Mouse (Mus musculus) hindbrain, embryonic 10.5 days (tissue): ENCODE measurements around the gene Rec8. TPM values are rescaled to one million over a fixed set of nuclear protein-coding genes. Genes with fewer than 3 reads are reported as not detected.

Experiments used
- DNase-seq: peaks from one replicate; pipeline ENCODE4 v3.0.0-alpha.2; 2017; ENCODE audit warnings: low spot score
- H3K27ac ChIP-seq: fragments of 300-500 bp; sonication (generic); 2 replicates; pipeline ENCODE4 v1.5.1; 2016; ENCODE audit warnings: mild to moderate bottlenecking, moderate library complexity
- H3K27me3 ChIP-seq: fragments of 300-500 bp; sonication (generic); 2 replicates; pipeline ENCODE4 v1.6.1; 2016; ENCODE audit warnings: mild to moderate bottlenecking; ENCODE audit not compliant: poor library complexity, insufficient read depth, severe bottlenecking
- H3K36me3 ChIP-seq: fragments of 300-500 bp; sonication (generic); 2 replicates; pipeline ENCODE4 v1.6.1; 2016; ENCODE audit warnings: mild to moderate bottlenecking, moderate library complexity
- H3K4me1 ChIP-seq: fragments of 300-500 bp; sonication (generic); replicated peaks from 2 replicates; pipeline ENCODE4 v1.6.1; 2016; ENCODE audit warnings: mild to moderate bottlenecking
- H3K4me3 ChIP-seq: fragments of 300-500 bp; sonication (generic); 2 replicates; pipeline ENCODE4 v1.5.1; 2016; ENCODE audit warnings: mild to moderate bottlenecking, moderate library complexity
- H3K9me3 ChIP-seq: fragments of 300-500 bp; sonication (generic); 2 replicates; pipeline ENCODE4 v1.6.1; 2016; ENCODE audit warnings: mild to moderate bottlenecking, moderate library complexity
- WGBS: fragments of 180-500 bp; shearing (Covaris S2); methylation state at CpG from one replicate; pipeline ENCODE4 v1.1.7; 2016; 5-methylcytosine and 5-hydroxymethylcytosine counted together
- polyA plus RNA-seq: library from polyadenylated mRNA; unstranded; fragments of >200 nt; fragmentation: Nextera tagmentation; extraction: Ambion mirVana; gene quantifications from 2 replicates; pipeline ENCODE4 v1.2.1, GENCODE M21; 2016

The Rec8 gene
- polyA plus RNA-seq, 1 experiment from 2014 or later: 12.3 TPM

DNA sequence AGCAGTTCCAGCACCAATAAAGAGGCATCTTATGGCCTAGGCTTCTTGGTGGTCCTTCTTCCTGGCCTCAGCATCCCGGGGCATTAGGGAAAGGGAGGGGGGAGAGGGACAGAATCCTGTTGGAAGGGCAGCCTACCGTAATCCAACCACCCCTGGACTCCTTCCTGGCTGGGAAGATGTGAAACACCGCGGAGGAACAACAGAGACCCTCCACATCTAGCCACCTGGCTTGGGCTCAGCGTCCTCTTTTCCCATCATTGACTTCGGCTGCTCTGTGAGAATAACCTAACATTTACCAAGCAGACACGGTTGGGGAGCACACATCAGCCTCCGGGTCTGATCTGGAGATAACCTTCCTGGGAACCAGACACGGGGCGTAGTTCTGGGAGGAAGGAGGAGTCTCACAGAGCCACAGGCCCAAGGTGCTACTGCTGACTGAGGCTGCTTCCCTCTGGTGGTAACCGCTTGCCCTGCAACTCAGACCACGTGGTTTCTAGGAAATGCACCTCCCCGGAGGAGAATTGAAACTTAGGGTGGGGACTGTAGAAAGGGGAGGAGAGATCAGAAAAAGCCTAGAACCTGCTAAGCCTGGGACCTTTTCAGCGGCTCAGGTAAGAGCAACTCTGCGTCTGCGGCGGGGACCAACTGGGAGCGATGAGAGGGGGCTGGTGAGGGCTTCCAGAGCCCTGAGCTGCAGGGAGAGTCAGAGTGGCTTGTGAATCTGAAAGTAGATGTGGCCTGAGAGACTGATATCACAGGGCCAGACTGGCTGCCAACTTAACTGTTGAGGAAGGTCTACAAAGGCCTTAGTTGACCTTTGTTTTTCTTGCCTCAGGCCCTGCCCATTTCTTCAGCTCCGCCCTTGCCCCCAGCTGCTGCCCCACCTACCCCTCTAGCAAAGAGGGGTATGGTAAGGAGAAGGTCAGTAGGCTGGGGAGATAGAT, 13.9 kb upstream of the Rec8 start:
- H3K9me3 ChIP-seq: no peaks in the 10 kb centered on the region
- H3K4me3 ChIP-seq: peak overlapping the region; percentile 43
- WGBS: 21% methylated on average over 19 of the region's 19 CpGs
- H3K4me1 ChIP-seq: peaks cover 16% of the 10 kb centered on the region
- peak; percentile 84 for DNase-seq
- peak overlapping the region; percentile 77 for H3K27ac ChIP-seq
- H3K27me3 ChIP-seq: no peaks in the 10 kb centered on the region
- peaks cover 94% of the 10 kb centered on the region for H3K36me3 ChIP-seq

DNA sequence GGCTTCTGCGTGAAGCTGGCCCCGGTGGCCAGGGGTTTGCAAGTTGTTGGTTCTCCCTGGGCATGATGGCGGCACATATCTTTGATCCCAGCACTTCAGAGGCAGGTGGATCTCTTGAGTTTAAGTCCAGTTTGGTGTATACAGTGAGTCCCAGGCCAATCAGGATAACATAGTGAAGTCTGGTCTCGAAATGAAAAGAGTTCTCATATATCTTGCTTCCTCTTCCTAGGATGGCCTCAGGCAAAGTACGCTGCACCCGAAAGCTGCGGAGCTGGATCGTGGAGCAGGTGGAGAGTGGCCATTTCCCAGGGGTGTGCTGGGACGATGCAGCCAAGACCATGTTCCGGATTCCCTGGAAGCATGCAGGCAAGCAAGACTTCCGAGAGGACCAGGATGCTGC, 13.0 kb upstream of the Rec8 start:
- Histone ChIP-seq H3K9me3 (no peaks in the 10 kb centered on the region), H3K4me3 (no peak overlapping the region), H3K27ac (no peak overlapping the region), H3K36me3 (peaks cover 94% of the 10 kb centered on the region), H3K4me1 (peaks cover 16% of the 10 kb centered on the region), H3K27me3 (no peaks in the 10 kb centered on the region)
- DNase-seq: no peak
- 95% methylated on average over 11 of the region's 11 CpGs for WGBS

DNA sequence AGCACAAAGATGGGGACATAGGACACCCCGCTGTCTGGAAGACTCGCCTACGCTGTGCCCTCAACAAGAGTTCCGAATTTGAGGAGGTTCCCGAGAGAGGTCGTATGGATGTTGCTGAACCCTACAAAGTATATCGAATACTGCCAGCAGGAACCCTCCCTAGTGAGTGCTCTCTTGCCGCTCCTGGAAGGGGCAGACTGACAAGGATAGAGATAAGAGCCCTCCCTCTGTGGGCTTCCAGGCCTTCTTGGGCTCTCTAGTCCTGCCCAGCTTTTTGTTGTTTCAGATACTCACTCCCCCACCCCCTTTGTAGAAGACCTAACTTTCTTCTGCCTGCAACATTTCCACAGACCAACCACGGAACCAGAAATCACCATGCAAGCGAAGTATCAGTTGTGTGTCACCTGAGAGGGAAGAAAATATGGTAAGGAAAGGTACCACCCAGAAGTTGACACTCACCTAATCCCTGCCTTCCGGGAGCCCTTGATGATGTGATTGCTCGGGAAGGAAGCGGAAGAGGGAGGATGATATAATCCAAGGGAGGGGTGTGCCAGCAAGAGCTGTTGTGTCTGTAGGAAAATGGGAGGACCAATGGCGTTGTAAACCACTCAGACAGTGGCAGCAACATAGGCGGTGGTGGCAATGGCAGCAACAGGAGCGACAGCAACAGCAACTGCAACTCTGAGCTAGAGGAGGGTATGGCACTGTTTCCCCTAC, 11.9 kb upstream of the Rec8 start:
- 93% methylated on average over 16 of the region's 16 CpGs for WGBS
- no peaks in the 10 kb centered on the region for H3K27me3 ChIP-seq
- no peaks in the 10 kb centered on the region for H3K9me3 ChIP-seq
- H3K36me3 ChIP-seq: peaks cover 90% of the 10 kb centered on the region
- no peak overlapping the region for H3K27ac ChIP-seq
- DNase-seq: no peak
- peaks cover 16% of the 10 kb centered on the region for H3K4me1 ChIP-seq
- no peak overlapping the region for H3K4me3 ChIP-seq

DNA sequence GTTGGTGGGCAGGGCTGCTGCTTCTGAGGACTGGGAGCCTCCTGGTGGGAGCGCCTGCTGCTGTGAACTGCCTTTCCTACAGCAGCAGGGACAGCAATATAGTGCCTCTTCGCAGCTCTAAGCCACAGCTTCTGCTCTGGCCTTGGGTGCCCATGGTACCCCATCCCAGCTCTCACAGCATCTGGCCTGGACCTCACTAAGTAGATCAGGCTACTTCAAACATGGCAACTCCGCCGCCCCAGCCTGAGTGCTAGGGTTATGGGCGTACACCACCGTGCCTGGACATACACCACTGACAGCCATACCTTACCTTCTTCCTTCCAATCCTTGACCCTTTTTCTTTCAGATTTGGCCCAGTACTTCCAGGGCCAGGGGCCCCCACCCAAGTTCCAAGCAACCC, 9.5 kb upstream of the Rec8 start:
- Histone ChIP-seq H3K27me3 (no peaks in the 10 kb centered on the region), H3K27ac (no peak overlapping the region), H3K36me3 (peaks cover 66% of the 10 kb centered on the region), H3K9me3 (no peaks in the 10 kb centered on the region), H3K4me3 (no peak overlapping the region), H3K4me1 (peaks cover 14% of the 10 kb centered on the region)
- no peak for DNase-seq
- WGBS: 95% methylated on average over 6 of the region's 6 CpGs

DNA sequence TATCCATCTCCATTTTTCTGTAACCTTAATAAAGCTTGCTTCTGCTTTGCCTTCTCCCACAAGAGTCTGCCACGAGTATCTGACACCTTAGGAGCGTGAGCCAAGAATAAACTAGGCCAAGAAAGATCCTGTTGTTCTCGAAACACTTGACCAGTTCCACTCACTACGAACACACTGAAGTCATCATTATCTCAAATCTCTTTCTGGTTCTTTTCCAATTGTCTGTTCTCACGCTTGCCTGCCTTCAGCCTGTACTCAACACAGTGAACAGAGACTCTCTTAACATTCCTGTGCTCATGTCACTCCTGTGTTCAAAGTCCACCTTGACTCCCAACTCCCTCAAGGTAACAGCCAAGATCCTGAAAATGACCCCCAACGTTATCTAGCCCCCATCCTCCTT, 4.5 kb upstream of the Rec8 start:
- DNase-seq: no peak
- 74% methylated on average over 6 of the region's 6 CpGs for WGBS

DNA sequence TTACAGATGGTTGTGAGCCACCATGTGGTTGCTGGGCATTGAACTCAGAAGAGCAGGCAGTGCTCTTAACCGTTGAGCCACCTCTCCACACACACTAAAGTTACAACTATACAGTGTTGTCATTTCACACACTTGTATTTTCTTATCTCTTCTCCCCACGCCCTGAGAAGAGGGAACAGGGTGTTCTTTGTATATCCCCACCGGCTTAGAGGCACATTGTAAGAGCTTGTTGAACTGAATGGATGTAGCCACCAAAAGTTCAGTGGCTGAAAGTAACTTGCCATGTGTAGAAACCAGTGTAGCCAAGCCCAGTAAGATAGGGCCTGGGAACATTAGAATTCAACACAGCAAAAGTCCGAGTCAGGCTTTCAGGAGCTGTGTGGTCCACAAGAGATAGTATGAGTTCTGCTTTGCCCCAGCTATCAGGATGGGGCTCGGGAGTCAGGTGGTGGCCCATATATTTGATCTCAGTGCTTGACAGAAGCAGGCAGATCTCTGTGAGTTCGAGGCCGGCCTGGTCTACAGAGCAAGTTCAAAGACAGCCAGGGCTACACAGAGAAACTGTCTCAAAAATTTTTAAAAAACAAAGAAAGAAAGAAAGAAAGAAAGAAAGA, 3.2 kb upstream of the Rec8 start:
- no peaks in the 10 kb centered on the region for H3K9me3 ChIP-seq
- 84% methylated on average over 7 of the region's 7 CpGs for WGBS
- no peak overlapping the region for H3K27ac ChIP-seq
- H3K4me3 ChIP-seq: no peak overlapping the region
- no peak for DNase-seq
- peaks cover 17% of the 10 kb centered on the region for H3K4me1 ChIP-seq
- peaks cover 12% of the 10 kb centered on the region; the same call in 1 of the 2 replicates for H3K27me3 ChIP-seq
- peaks cover 8% of the 10 kb centered on the region for H3K36me3 ChIP-seq

More for the DNA sequence above, 4.5 kb upstream of the Rec8 start:
- Histone ChIP-seq H3K27ac (no peak overlapping the region), H3K36me3 (peaks cover 22% of the 10 kb centered on the region), H3K27me3 (0 out of 2 replicates have a peak, but pooled peaks cover under 1% of the 10 kb centered on the region), H3K9me3 (no peaks in the 10 kb centered on the region), H3K4me3 (no peak overlapping the region), H3K4me1 (peaks cover 10% of the 10 kb centered on the region)

DNA sequence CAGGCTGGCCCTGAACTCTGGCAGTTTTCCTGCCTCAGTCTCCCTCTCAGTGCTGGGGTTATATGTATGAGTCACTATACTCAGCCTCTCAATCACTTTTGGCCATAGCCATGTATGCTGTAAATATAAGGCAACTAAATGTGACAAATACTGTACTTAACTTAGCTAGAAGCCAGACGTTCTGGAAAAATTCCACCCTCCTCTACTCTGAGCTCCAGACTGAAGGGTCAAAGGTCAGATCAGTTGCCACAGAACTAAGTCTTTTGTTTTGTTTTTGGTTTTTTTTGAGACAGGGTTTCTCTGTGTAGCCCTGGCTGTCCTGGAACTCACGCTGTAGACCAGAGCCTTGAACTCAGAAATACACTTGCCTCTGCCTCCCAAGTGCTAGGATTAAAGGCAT, 2.0 kb upstream of the Rec8 start:
- WGBS: 39% methylated on average over 2 of the region's 2 CpGs
- H3K27ac ChIP-seq: no peak overlapping the region
- H3K27me3 ChIP-seq: peaks cover 14% of the 10 kb centered on the region; the same call in 1 of the 2 replicates
- no peaks in the 10 kb centered on the region for H3K9me3 ChIP-seq
- H3K36me3 ChIP-seq: no peaks in the 10 kb centered on the region
- H3K4me3 ChIP-seq: no peak overlapping the region
- DNase-seq: no peak
- peaks cover 17% of the 10 kb centered on the region for H3K4me1 ChIP-seq

DNA sequence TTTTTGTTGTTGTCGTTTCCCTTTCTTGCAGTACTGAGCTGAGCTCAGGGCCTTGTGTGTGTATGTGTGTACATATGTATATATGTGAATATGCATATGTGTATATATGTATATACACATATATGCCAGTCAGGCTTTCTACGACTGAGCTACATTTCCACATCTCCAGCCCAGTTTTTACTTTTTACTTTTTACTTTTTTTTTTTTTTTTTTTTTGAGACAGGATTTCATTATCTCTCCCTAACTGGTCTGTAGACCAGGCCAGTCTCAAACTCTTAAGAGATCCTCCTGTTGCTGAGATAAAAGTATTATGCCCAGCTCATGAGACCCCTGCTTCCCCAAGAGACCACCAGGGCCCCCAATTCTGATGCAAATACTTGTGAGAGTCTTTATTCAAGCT, 993 bp upstream of the Rec8 start:
- DNase-seq: no peak
- Histone ChIP-seq H3K27ac (no peak overlapping the region), H3K27me3 (peaks cover 14% of the 10 kb centered on the region; the same call in 1 of the 2 replicates), H3K4me3 (no peak overlapping the region), H3K9me3 (no peaks in the 10 kb centered on the region), H3K36me3 (no peaks in the 10 kb centered on the region), H3K4me1 (peaks cover 17% of the 10 kb centered on the region)
- WGBS: 85% methylated on average over 2 of the region's 2 CpGs

DNA sequence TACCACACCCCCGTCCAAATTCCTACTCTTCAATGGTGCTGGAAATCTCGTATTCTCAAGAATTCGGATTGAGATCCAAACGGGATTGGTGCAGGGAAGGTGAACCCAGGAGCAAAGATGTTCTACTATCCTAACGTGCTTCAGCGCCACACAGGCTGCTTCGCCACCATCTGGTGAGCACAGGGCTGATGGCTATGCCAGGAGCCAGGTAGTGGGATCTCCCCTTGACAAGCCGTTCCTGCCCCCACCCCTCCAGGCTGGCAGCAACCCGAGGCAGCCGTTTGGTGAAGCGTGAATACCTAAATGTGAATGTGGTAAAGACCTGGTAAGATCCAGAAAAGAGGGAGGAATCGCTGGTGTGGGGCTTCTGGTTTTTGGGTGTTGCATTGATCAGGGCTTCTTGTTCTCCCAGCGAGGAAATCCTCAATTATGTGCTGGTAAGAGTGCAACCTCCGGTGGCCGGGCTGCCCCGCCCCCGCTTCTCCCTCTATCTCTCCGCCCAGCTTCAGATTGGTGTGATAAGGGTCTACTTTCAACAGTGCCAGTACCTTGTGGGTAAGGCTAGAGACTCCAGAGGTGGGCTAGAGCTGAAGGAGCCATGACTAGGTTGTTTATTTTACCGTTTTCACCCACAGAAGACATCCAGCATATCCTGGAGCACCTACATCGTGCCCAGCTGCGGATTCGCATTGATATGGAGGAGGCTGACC, 804 bp downstream of the Rec8 start:
- H3K4me3 ChIP-seq: peak overlapping the region; percentile 37
- peaks cover 17% of the 10 kb centered on the region for H3K4me1 ChIP-seq
- H3K36me3 ChIP-seq: peaks cover 1% of the 10 kb centered on the region
- H3K27ac ChIP-seq: peak overlapping the region; percentile 35; the same call in 1 of the 2 replicates
- H3K9me3 ChIP-seq: no peaks in the 10 kb centered on the region
- DNase-seq: no peak
- 47% methylated on average over 22 of the region's 22 CpGs for WGBS
- peaks cover 14% of the 10 kb centered on the region; the same call in 1 of the 2 replicates for H3K27me3 ChIP-seq

DNA sequence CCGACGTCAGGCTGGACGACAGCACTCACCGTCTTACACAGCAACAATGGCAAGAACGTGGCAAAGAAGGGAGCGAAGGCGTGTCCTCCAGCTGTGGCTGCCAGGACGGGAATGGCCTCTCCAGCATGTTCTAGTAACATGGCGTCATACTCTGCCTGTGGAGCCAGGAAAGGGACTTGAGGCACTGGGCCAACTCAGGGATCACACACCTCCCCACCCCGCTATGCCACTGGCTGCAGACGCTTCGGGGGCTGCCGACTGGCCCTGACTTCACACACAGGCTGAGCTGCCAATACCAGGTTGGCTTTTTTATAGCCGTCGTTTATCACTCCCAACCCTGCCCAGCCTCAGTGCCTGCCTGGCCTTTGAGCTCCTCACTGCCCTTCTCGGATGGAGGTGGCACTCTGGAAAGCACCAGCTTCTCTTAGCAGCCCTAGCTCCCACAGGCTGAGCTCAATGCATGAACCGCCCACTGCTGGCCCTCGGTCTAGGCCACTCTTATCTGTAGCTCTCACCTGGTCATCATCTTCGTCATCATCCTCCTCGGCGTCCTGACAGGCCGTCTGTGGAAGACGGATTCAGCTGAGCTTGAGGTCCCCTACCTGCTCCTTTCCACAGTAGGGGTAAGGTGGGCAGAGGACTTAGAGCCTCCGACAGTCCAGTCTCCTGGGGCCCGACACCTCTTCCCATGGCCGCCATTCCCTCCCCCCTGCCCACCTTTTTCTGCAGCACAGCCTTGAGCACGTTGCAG, 10.4 kb downstream of the Rec8 start:
- 95% methylated on average over 27 of the region's 27 CpGs for WGBS
- H3K27ac ChIP-seq: no peak overlapping the region

DNA sequence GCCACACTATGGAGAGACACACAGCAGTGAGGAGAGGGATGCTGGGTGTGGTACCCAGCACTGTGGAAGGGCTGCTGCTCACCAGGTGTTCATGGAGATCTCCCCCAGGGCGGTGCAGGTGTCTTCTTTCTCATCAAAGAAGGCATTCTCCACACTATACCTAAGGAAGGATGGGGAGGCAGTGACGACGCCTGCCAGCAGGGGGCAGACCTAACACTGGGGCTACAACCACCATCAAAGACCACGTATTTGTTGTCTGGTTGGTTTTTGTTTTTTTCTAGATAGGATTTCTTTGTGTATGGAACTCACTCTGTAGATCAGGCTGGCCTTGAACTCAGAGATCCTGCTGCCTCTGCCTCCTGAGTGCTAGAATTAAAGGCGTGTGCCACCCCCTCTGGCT, 11.5 kb downstream of the Rec8 start:
- Histone ChIP-seq H3K9me3 (no peaks in the 10 kb centered on the region), H3K4me1 (0 out of 2 replicates have a peak, but pooled peaks cover 3% of the 10 kb centered on the region), H3K4me3 (no peak overlapping the region), H3K36me3 (peaks cover 100% of the 10 kb centered on the region), H3K27me3 (no peaks in the 10 kb centered on the region), H3K27ac (no peak overlapping the region)
- DNase-seq: peak; percentile 20
- 61% methylated on average over 5 of the region's 5 CpGs for WGBS

More for the DNA sequence above, 10.4 kb downstream of the Rec8 start:
- H3K4me3 ChIP-seq: no peak overlapping the region
- H3K36me3 ChIP-seq: peaks cover 97% of the 10 kb centered on the region
- no peaks in the 10 kb centered on the region for H3K27me3 ChIP-seq
- no peaks in the 10 kb centered on the region for H3K4me1 ChIP-seq
- DNase-seq: no peak
- H3K9me3 ChIP-seq: no peaks in the 10 kb centered on the region
